8 mouse cellular contexts compared by ENCODE assay signal in the genomic region with DNA sequence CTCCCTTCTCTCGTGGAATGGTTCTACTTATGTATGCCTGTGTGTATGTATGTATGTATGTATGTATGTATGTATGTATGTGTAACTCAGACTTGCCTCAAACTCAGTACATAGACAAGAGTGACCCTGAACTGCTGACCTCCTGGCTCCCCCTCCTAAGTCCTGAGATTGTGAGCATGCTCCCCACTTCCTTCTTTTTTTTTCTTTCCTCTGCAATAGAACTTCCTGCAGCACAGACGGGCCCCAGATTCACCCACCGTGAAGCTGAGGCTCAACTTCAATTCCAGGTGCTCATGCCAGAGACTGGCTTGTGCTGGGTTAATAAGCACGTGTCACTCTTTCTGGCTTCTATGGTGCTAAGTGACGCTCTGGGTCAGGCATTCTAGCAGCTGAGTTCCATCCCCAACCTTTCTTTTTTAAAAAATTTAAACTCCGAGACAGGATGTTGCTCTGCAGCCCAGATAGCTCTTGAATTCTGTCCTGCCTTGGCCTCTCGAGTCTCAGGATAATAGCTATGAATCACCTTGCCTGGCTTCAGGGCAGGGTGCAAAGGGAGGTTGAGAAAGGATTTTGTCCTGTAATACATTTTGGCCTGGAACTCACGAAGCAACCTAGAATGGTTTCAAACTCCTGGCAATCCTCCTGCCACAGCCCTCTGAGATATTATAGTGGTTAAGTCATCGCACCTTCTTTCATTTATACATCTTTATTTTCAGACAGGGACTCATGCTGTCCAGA. TPM values are rescaled to one million over a fixed set of nuclear protein-coding genes. Genes with fewer than 3 reads are reported as not detected.
DNase-seq lines count a peak whose midpoint lies in the region; ATAC-seq and TF ChIP-seq lines count a peak whose summit lies in the region.

No protein-coding gene starts in this region.

- H3K4me1 ChIP-seq in heart, adult 2 months (ENCODE audit: control insufficient read depth, insufficient read depth, low read length), result peaks cover 12% of the 10 kb centered on the region
- peaks cover 9% of the 10 kb centered on the region; the same call in 1 of the 2 replicates for H3K4me1 ChIP-seq in heart, embryonic 12.5 days (replicated peaks)
- no peaks in the 10 kb centered on the region for H3K4me1 ChIP-seq in embryonic facial prominence, embryonic 11.5 days (ENCODE audit: control insufficient read depth, insufficient read depth, low read length)
- peaks cover 24% of the 10 kb centered on the region for H3K4me1 ChIP-seq in liver, postnatal 0 days (ENCODE audit: insufficient read depth)
- H3K4me1 ChIP-seq in lung, adult 2 months (ENCODE audit: control insufficient read depth, insufficient read depth, low read length), result peaks cover 3% of the 10 kb centered on the region; the same call in 1 of the 2 replicates

- no peaks in the 10 kb centered on the region for H3K79me2 ChIP-seq in heart, adult 2 months (replicated peaks; ENCODE audit: control insufficient read depth, insufficient read depth, low read length)

- peaks cover 8% of the 10 kb centered on the region for H3K9me3 ChIP-seq in heart, embryonic 12.5 days (replicated peaks)
- H3K9me3 ChIP-seq in embryonic facial prominence, embryonic 11.5 days (replicated peaks; ENCODE audit: control insufficient read depth, low read length), result no peaks in the 10 kb centered on the region
- H3K9me3 ChIP-seq in liver, postnatal 0 days (ENCODE audit: low read length), result no peaks in the 10 kb centered on the region

- no peak for TF ChIP-seq EP300 in heart, adult 2 months (IDR thresholded peaks at IDR 0.05; ENCODE audit: insufficient read depth, low read depth, low read length)
- TF ChIP-seq EP300 in liver, postnatal 0 days (IDR thresholded peaks at IDR 0.05; ENCODE audit: low read depth), result no peak

- 47% methylated on average over 9 of the region's 9 CpGs for WGBS in heart, adult 2 months
- 64% methylated on average over 9 of the region's 9 CpGs for WGBS in heart, embryonic 12.5 days
- 74% methylated on average over 9 of the region's 9 CpGs for WGBS in embryonic facial prominence, embryonic 11.5 days
- WGBS in liver, postnatal 0 days (ENCODE audit: insufficient replicate concordance), result 44% methylated on average over 9 of the region's 9 CpGs
- 47% methylated on average over 9 of the region's 9 CpGs for WGBS in lung, adult 2 months

- intact Hi-C loops in heart, adult 2 months (cut with DNase I), result loop anchor here (2.0 to 5.0 kb wide), 3 partner anchors 36 to 64 kb away; a partner anchor contains a TSS
- intact Hi-C loops in left cerebral cortex, postnatal 4 days (cut with DNase I), result no loop called here

- peak overlapping the region; percentile 68 for H3K27ac ChIP-seq in heart, adult 2 months
- H3K27ac ChIP-seq in heart, embryonic 12.5 days (ENCODE audit: poor library complexity, severe bottlenecking), result no peak overlapping the region
- no peak overlapping the region for H3K27ac ChIP-seq in embryonic facial prominence, embryonic 11.5 days (replicated peaks; ENCODE audit: low read depth, low read length)
- H3K27ac ChIP-seq in liver, postnatal 0 days (ENCODE audit: low read depth), result no peak overlapping the region

- no peaks in the 10 kb centered on the region for H3K36me3 ChIP-seq in heart, adult 2 months (ENCODE audit: control insufficient read depth, insufficient read depth, low read length)
- 0 out of 2 replicates have a peak, but pooled peaks cover 4% of the 10 kb centered on the region for H3K36me3 ChIP-seq in heart, embryonic 12.5 days
- no peaks in the 10 kb centered on the region for H3K36me3 ChIP-seq in embryonic facial prominence, embryonic 11.5 days (replicated peaks; ENCODE audit: control insufficient read depth, insufficient read depth, low read depth, low read length)
- H3K36me3 ChIP-seq in liver, postnatal 0 days (replicated peaks; ENCODE audit: insufficient read depth, low read length), result no peaks in the 10 kb centered on the region

- no peak overlapping the region for H3K4me3 ChIP-seq in heart, adult 2 months
- no peak overlapping the region for H3K4me3 ChIP-seq in heart, embryonic 12.5 days
- H3K4me3 ChIP-seq in embryonic facial prominence, embryonic 11.5 days (ENCODE audit: low read depth, low read length), result no peak overlapping the region
- no peak overlapping the region for H3K4me3 ChIP-seq in liver, postnatal 0 days (ENCODE audit: low read depth, low read length)
- no peak overlapping the region for H3K4me3 ChIP-seq in lung, adult 2 months (replicated peaks; ENCODE audit: extremely low read depth, low read depth, low read length)

- no peak overlapping the region; the same call in 1 of the 2 replicates for H3K4me2 ChIP-seq in heart, embryonic 12.5 days
- no peak overlapping the region for H3K4me2 ChIP-seq in embryonic facial prominence, embryonic 11.5 days (ENCODE audit: low read depth, low read length)
- H3K4me2 ChIP-seq in liver, postnatal 0 days (ENCODE audit: low read depth, low read length), result no peak overlapping the region

- TF ChIP-seq CTCF in heart, adult 2 months (IDR thresholded peaks at IDR 0.05), result no peak
- no peak for TF ChIP-seq CTCF in liver, postnatal 0 days (IDR thresholded peaks at IDR 0.05; ENCODE audit: low read depth)
- TF ChIP-seq CTCF in lung, adult 2 months (IDR thresholded peaks at IDR 0.05; ENCODE audit: insufficient read depth, low read length), result no peak

- H3K9ac ChIP-seq in heart, adult 2 months (ENCODE audit: low read depth, low read length), result no peak overlapping the region
- H3K9ac ChIP-seq in heart, embryonic 12.5 days, result no peak overlapping the region
- H3K9ac ChIP-seq in embryonic facial prominence, embryonic 11.5 days (replicated peaks; ENCODE audit: low read length), result peak overlapping the region; percentile 23; the same call in 1 of the 2 replicates
- no peak overlapping the region for H3K9ac ChIP-seq in liver, postnatal 0 days (replicated peaks)

- DNase-seq in heart, adult 2 months, result no peak
- DNase-seq in 3T3-L1 (ENCODE audit: low read depth, low spot score), result peak; percentile 69
- no peak for DNase-seq in embryonic facial prominence, embryonic 11.5 days (ENCODE audit: low spot score)
- peak; percentile 15 for DNase-seq in liver, postnatal 0 days
- DNase-seq in left cerebral cortex, postnatal 4 days, result no peak
- DNase-seq in urinary bladder, postnatal 4 days (ENCODE audit: low spot score in 2 of 2), result no peak
- DNase-seq in lung, adult 2 months, result no peak

- no peak for ATAC-seq in heart, embryonic 12.5 days (ENCODE audit: insufficient number of reproducible peaks, low FRiP score)
- no peak for ATAC-seq in embryonic facial prominence, embryonic 11.5 days (replicated peaks; ENCODE audit: insufficient number of reproducible peaks, low FRiP score, low TSS enrichment, low read depth)
- ATAC-seq in liver, postnatal 0 days, result no peak

- no peak for TF ChIP-seq POLR2A in heart, adult 2 months (IDR thresholded peaks at IDR 0.05; ENCODE audit: insufficient read depth, low read depth, low read length)
- TF ChIP-seq POLR2A in lung, adult 2 months (IDR thresholded peaks at IDR 0.05; ENCODE audit: borderline replicate concordance, extremely low read depth, low read depth, low read length), result no peak

- H3K27me3 ChIP-seq in heart, adult 2 months (ENCODE audit: control insufficient read depth, insufficient read depth, low read length), result no peaks in the 10 kb centered on the region
- peaks cover 44% of the 10 kb centered on the region for H3K27me3 ChIP-seq in heart, embryonic 12.5 days (replicated peaks)
- H3K27me3 ChIP-seq in embryonic facial prominence, embryonic 11.5 days (ENCODE audit: control insufficient read depth, insufficient read depth, low read length), result no peaks in the 10 kb centered on the region
- H3K27me3 ChIP-seq in liver, postnatal 0 days (ENCODE audit: insufficient read depth, low read length), result no peaks in the 10 kb centered on the region

RNA-seq across cellular contexts. Expression of a gene that starts 5.1 kb away (rescaled TPM):
- total RNA-seq in heart, adult 2 months (2021), result 1 to 10 TPM; 7.4 to 9.4 TPM
- 10.1 and 12.6 TPM in 2 replicates for polyA plus RNA-seq in heart, adult 2 months (2012; rRNA removed)
- polyA plus RNA-seq in heart, embryonic 12.5 days (2016; fragmentation: Nextera tagmentation; extraction: Ambion mirVana), result 25.8 and 29.4 TPM in 2 replicates
- 70.4 and 72.9 TPM in 2 replicates for polyA plus RNA-seq in embryonic facial prominence, embryonic 11.5 days (2014; fragmentation: Nextera tagmentation; extraction: Ambion mirVana)
- 23.8 and 26.0 TPM in 2 replicates for polyA plus RNA-seq in liver, postnatal 0 days (2015; fragmentation: Nextera tagmentation; extraction: Ambion mirVana)
- 10 to 100 TPM; 33.8 to 38.2 TPM for total RNA-seq in left cerebral cortex, postnatal 4 days (2021)
- polyA plus RNA-seq in lung, adult 2 months (2012; rRNA removed), result 24.4 and 24.5 TPM in 2 replicates

RNA-seq across cellular contexts. Expression of a gene that starts 49.2 kb away (rescaled TPM):
- total RNA-seq in heart, adult 2 months (2021), result 10 to 100 TPM in 1 of 2 experiments, 1 to 10 TPM in 1; 9.3 to 11.2 TPM
- 9.5 and 10.3 TPM in 2 replicates for polyA plus RNA-seq in heart, adult 2 months (2012; rRNA removed)
- polyA plus RNA-seq in heart, embryonic 12.5 days (2016; fragmentation: Nextera tagmentation; extraction: Ambion mirVana), result 21.2 and 22.5 TPM in 2 replicates
- polyA plus RNA-seq in embryonic facial prominence, embryonic 11.5 days (2014; fragmentation: Nextera tagmentation; extraction: Ambion mirVana), result 30.6 and 30.9 TPM in 2 replicates
- 19.3 and 20.8 TPM in 2 replicates for polyA plus RNA-seq in liver, postnatal 0 days (2015; fragmentation: Nextera tagmentation; extraction: Ambion mirVana)
- total RNA-seq in left cerebral cortex, postnatal 4 days (2021), result 10 to 100 TPM; 44.4 to 49.5 TPM
- 9.4 and 12.9 TPM in 2 replicates for polyA plus RNA-seq in lung, adult 2 months (2012; rRNA removed)

RNA-seq across cellular contexts. Expression of a gene that starts 49.2 kb away (rescaled TPM):
- total RNA-seq in heart, adult 2 months (2021), result 1 to 10 TPM; 3.2 to 4.6 TPM
- 5.9 and 6.5 TPM in 2 replicates for polyA plus RNA-seq in heart, adult 2 months (2012; rRNA removed)
- 15.7 and 19.1 TPM in 2 replicates for polyA plus RNA-seq in heart, embryonic 12.5 days (2016; fragmentation: Nextera tagmentation; extraction: Ambion mirVana)
- 21.0 and 29.6 TPM in 2 replicates for polyA plus RNA-seq in embryonic facial prominence, embryonic 11.5 days (2014; fragmentation: Nextera tagmentation; extraction: Ambion mirVana)
- polyA plus RNA-seq in liver, postnatal 0 days (2015; fragmentation: Nextera tagmentation; extraction: Ambion mirVana), result 291 and 304 TPM in 2 replicates
- total RNA-seq in left cerebral cortex, postnatal 4 days (2021), result 10 to 100 TPM; 31.0 to 34.9 TPM
- polyA plus RNA-seq in lung, adult 2 months (2012; rRNA removed), result 22.1 and 27.3 TPM in 2 replicates

Comparison
In these comparisons a context has a peak if more than half of its experiments do, and no peak if none do; other contexts are left out.
1. DNase-seq: peak in 3T3-L1 (single experiment) and liver, postnatal 0 days (single experiment); none in heart, adult 2 months (0 of 2), embryonic facial prominence, embryonic 11.5 days (single experiment), left cerebral cortex, postnatal 4 days (single experiment), urinary bladder, postnatal 4 days (0 of 2) and lung, adult 2 months (single experiment).